Mouse (Mus musculus): Measurements from ENCODE around the gene Ltbp2.

- TF ChIP-seq POLR2A (IDR thresholded peaks at IDR 0.05; ENCODE audit: low read depth, low read length): no peak
- TF ChIP-seq CTCF (conservative IDR thresholded peaks at IDR 0.05; ENCODE audit: insufficient read depth, insufficient read length, low read depth, low read length): no peak
These were observed 19.8 kb downstream of the Ltbp2 start for GRCm38 (mm10) chr12:84856532-84856931.
